Mouse (Mus musculus): ENCODE results near the gene Tifab.
"Not testable (repeated sequence)": the region's sequence is repeated elsewhere in the genome, so short reads cannot be mapped to it uniquely, and the experiment has no call there.

Gene Tifab

GRCm38 (mm10) chr13:56178416-56179035 is at the start of gene Tifab:
Gene Tifab (minus strand): TSS chr13:56178885.
- in situ Hi-C loops (cut with MboI, MseI), result no loop called here

GRCm38 (mm10) chr13:56226175-56226954 is 47.7 kb upstream of the Tifab start:
- in situ Hi-C loops (cut with MboI, MseI), result no loop called here

- in situ Hi-C loops (cut with MboI, MseI), result no loop called here
Observed at GRCm38 (mm10) chr13:56223625-56224024, 44.9 kb upstream of the Tifab start.

GRCm38 (mm10) chr13:56222849-56223246 is 44.2 kb upstream of the Tifab start:
- in situ Hi-C loops (cut with MboI, MseI), result no loop called here

- in situ Hi-C loops (cut with MboI, MseI), result no loop called here
Observed at GRCm38 (mm10) chr13:56221995-56222848, 43.5 kb upstream of the Tifab start.

GRCm38 (mm10) chr13:56221129-56221910 is 42.6 kb upstream of the Tifab start:
- in situ Hi-C loops (cut with MboI, MseI), result no loop called here

GRCm38 (mm10) chr13:56219254-56219653 is 40.6 kb upstream of the Tifab start:
- in situ Hi-C loops (cut with MboI, MseI), result loop anchor here (10.0 kb wide), 1 partner anchor 1696 kb away; no protein-coding TSS in a partner anchor

GRCm38 (mm10) chr13:56216090-56216489 is 37.4 kb upstream of the Tifab start:
- in situ Hi-C loops (cut with MboI, MseI), result loop anchor here (10.0 kb wide), 1 partner anchor 1699 kb away; no protein-coding TSS in a partner anchor

- in situ Hi-C loops (cut with MboI, MseI), result loop anchor here (10.0 kb wide), 1 partner anchor 1700 kb away; no protein-coding TSS in a partner anchor
Observed at GRCm38 (mm10) chr13:56214633-56215032, 35.9 kb upstream of the Tifab start.

GRCm38 (mm10) chr13:56209067-56209411 is 30.4 kb upstream of the Tifab start:
- in situ Hi-C loops (cut with MboI, MseI), result no loop called here

GRCm38 (mm10) chr13:56208225-56209066 is 29.8 kb upstream of the Tifab start:
- in situ Hi-C loops (cut with MboI, MseI), result no loop called here

- in situ Hi-C loops (cut with MboI, MseI), result loop anchor here (5.0 kb wide), 1 partner anchor 68 kb away; no protein-coding TSS in a partner anchor
Observed at GRCm38 (mm10) chr13:56199506-56199905, 20.8 kb upstream of the Tifab start.

- in situ Hi-C loops (cut with MboI, MseI), result loop anchor here (5.0 kb wide), 1 partner anchor 70 kb away; no protein-coding TSS in a partner anchor
Observed at GRCm38 (mm10) chr13:56197473-56198266, 19.0 kb upstream of the Tifab start.

GRCm38 (mm10) chr13:56197031-56197430 is 18.3 kb upstream of the Tifab start:
- in situ Hi-C loops (cut with MboI, MseI), result loop anchor here (5.0 kb wide), 1 partner anchor 70 kb away; no protein-coding TSS in a partner anchor

GRCm38 (mm10) chr13:56195824-56196223 is 17.1 kb upstream of the Tifab start:
- in situ Hi-C loops (cut with MboI, MseI), result loop anchor here (5.0 kb wide), 1 partner anchor 71 kb away; no protein-coding TSS in a partner anchor

GRCm38 (mm10) chr13:56194181-56194580 is 15.5 kb upstream of the Tifab start:
- in situ Hi-C loops (cut with MboI, MseI), result not testable (repeated sequence)

- in situ Hi-C loops (cut with MboI, MseI), result no loop called here
Observed at GRCm38 (mm10) chr13:56191225-56191624, 12.5 kb upstream of the Tifab start.

- in situ Hi-C loops (cut with MboI, MseI), result loop anchor here (5.0 kb wide), 1 partner anchor 187 kb away; no protein-coding TSS in a partner anchor
Observed at GRCm38 (mm10) chr13:56189688-56190087, 11.0 kb upstream of the Tifab start.

GRCm38 (mm10) chr13:56183687-56184086 is 5.0 kb upstream of the Tifab start:
- in situ Hi-C loops (cut with MboI, MseI), result no loop called here
